12 mouse cellular contexts compared by ENCODE assay signal in the genomic region with DNA sequence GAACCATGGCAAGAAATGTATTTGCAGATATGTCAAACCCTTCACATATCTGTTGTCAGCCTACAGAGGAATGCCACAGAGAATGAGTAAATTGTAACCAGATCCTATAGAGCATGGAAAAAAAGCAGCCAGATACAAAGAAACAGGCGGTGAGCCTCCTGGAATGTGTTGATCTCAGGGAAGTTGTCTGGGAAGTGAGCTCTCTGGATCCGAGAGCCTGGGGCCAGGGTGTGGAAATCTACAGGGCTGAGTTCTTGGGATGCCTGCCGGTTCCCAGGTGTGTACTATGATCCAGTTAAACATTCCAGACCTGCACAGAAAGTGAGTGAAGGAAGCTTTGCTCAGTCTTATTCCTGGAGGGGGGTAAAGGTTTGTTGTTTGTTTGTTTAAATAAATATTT.
"Had no signal": no experiment of that assay in that cellular context is flagged by ENCODE, and none has a peak within 500 bp of the region (broad histone marks: within the 10 kb centered on the region; RNA-seq: fewer than 3 reads in every experiment).

No protein-coding gene starts in this region.

- H3K9me3 ChIP-seq: midbrain, embryonic 10.5 days; stomach, embryonic 15.5 days had no signal

- H3K36me3 ChIP-seq: midbrain, embryonic 10.5 days; neural tube, embryonic 13.5 days; stomach, embryonic 15.5 days had no signal

- H3K9ac ChIP-seq: liver, embryonic 14.5 days; neural tube, embryonic 13.5 days; stomach, embryonic 15.5 days had no signal

- H3K27ac ChIP-seq: layer of hippocampus, adult 2 months; liver, embryonic 14.5 days; midbrain, embryonic 10.5 days; neural tube, embryonic 13.5 days; stomach, embryonic 15.5 days had no signal

- H3K4me2 ChIP-seq: neural tube, embryonic 13.5 days; stomach, embryonic 15.5 days had no signal

- ATAC-seq: midbrain, embryonic 16.5 days had no signal

- H3K27me3 ChIP-seq: neural tube, embryonic 13.5 days; stomach, embryonic 15.5 days had no signal

- H3K4me3 ChIP-seq: layer of hippocampus, adult 2 months; midbrain, embryonic 10.5 days; neural tube, embryonic 13.5 days; stomach, embryonic 15.5 days had no signal

- DNase-seq: kidney, adult 11 months; kidney, postnatal 25 days; lung, adult 18-20 months; retina, postnatal 1 day; thymus, adult 2 months; thymus, postnatal 25 days had no signal
